Mouse (Mus musculus) cortical plate, adult 2 months (tissue): Measurements from ENCODE around the gene Mafk. TPM values are rescaled to one million over a fixed set of nuclear protein-coding genes. Genes with fewer than 3 reads are reported as not detected.

Source experiments
- H3K27ac ChIP-seq: fragments of 200-500 bp; 2 replicates; pipeline ENCODE4 v1.5.1; 2012; ENCODE audit warnings: low read length, control low read depth, inconsistent platforms; ENCODE audit not compliant: insufficient read depth
- H3K4me1 ChIP-seq: fragments of 200-500 bp; 2 replicates; pipeline ENCODE4 v1.6.1; 2011; ENCODE audit warnings: low read length; ENCODE audit not compliant: control insufficient read depth, insufficient read depth
- H3K4me3 ChIP-seq: fragments of 200-500 bp; 2 replicates; pipeline ENCODE4 v1.5.1; 2011; ENCODE audit warnings: mild to moderate bottlenecking, low read length, control low read depth; ENCODE audit not compliant: insufficient read depth
- CTCF ChIP-seq: fragments of 200-500 bp; IDR thresholded peaks from 2 replicates; pipeline ENCODE4 v1.5.1; 2011; ENCODE audit warnings: mild to moderate bottlenecking, control low read depth, low read length; ENCODE audit not compliant: insufficient read depth; ENCODE audit errors: extremely low read depth
- POLR2A ChIP-seq: fragments of 200-500 bp; IDR thresholded peaks from 2 replicates; pipeline ENCODE4 v1.6.1; 2011; ENCODE audit warnings: mild to moderate bottlenecking, low read length, control low read depth; ENCODE audit not compliant: insufficient read depth; ENCODE audit errors: extremely low read depth
- polyA plus RNA-seq: library from polyadenylated mRNA; depleted of rRNA; stranded (reverse); fragments of >200 nt; gene quantifications from 2 replicates; pipeline ENCODE4 v1.2.3, GENCODE M21; 2012

Gene Mafk
- polyA plus RNA-seq, 1 experiment, result 7.9 TPM

DNA sequence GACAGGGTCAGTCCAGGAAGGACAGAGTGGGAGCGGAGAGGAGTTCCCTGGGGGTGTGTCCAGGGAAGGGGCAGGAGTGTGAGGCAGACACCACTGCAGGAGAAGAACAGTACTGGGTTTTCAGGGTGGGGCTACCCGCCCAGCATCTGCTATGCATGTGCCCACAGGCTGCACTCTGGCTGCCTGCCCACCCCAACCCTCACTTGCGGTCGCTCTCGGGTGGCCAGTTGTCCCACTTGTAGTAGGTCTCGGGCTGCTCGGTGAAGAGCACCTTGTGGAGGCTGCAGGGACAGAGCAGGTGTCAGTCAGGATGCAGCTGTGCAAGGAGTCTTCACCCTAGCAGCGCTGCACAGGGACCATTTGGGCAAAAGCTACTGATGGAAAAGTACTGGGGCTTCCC is 23.1 kb upstream of the Mafk start:
- H3K4me1 ChIP-seq, result no peaks in the 10 kb centered on the region
- H3K27ac ChIP-seq, result no peak overlapping the region
- H3K4me3 ChIP-seq, result no peak overlapping the region
- TF ChIP-seq POLR2A (no peak), CTCF (no peak)

DNA sequence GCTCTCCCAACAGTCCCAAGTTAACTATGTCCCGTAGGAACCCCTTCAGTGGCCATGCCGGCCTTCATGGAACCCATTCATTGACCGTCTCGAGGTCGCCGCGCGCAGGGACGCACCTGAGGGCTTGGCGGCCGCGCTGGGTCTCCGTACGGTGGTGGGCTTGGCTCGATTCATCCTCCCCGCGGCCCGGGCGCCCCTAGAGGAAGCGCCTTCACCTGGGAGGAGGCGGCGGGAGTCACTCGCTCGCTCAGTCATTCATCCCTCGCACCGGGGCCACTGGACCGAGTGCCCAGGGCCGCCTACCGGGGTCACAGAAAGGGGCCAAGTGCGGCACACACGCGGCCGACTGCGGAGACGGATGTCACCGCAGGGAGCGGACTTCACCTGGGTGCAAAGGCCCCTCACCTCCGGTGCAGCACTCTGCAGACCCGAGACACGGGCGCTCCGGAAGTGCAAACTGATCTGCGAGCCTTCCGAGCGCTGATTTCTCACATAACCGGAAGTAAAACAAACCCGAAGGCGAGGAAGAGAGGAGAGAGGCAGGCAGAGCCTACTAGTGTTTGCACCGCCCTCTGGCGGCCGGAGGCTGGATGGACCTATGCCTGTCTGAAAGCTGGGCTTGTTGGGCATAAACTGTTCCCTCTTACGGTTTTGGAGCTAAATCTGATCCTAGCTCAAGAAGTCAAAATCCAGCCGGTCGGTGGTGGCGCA is 15.9 kb upstream of the Mafk start, which contains the start of gene Ints1:
TSS of gene Ints1 (minus strand) at position 459 of the 711 bp plus-strand sequence.
- Histone ChIP-seq H3K4me3 (peak within 1 kb of the TSS; percentile 62), H3K27ac (no peak within 1 kb of the TSS), H3K4me1 (no peaks in the 10 kb centered on the region)
- TF ChIP-seq CTCF (peak; percentile 89), POLR2A (peak; percentile 70)

DNA sequence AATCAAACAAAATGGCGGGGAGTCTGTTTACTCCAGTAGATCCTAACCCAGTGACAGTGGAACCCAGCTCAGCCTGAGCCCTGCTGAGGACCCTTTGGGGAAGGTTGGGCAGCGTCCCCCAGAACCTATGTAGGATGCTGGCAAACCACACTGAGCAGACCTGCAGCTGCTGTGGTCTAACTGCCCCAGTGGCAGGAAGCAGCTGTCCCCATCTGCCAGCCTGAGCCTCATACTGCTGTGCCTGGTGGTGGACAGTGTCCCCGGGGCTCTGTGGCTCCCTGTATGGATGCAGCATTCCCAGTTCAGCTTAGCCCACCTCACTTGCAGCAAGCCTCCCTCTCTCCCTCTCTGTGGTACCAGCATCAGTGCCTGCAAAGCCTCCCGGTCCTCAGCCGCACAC is 14.3 kb upstream of the Mafk start:
- Histone ChIP-seq H3K4me3 (no peak overlapping the region), H3K4me1 (no peaks in the 10 kb centered on the region), H3K27ac (no peak overlapping the region)
- TF ChIP-seq CTCF, result no peak

DNA sequence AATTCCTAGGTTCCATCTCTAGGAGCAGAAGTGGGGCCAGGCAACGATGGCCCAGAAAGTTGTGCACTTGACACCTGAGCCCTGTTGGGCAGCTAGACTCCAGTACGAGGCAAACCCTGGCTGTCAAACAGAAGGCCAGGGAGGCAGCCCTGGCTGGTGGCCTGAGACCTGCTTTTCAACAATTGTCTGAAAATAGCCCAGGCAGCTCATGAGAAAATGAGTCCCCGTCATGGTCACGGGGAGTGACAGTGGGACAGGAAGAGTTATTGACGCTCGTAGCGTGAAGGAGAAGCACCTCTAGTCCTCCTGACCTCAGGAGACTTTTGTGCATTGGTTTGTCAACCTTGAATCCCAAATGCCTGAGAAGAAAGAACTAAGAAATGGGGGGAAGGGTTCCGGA is 9.9 kb upstream of the Mafk start:
- Histone ChIP-seq H3K27ac (no peak overlapping the region), H3K4me1 (no peaks in the 10 kb centered on the region), H3K4me3 (no peak overlapping the region)
- TF ChIP-seq CTCF (no peak), POLR2A (no peak)

DNA sequence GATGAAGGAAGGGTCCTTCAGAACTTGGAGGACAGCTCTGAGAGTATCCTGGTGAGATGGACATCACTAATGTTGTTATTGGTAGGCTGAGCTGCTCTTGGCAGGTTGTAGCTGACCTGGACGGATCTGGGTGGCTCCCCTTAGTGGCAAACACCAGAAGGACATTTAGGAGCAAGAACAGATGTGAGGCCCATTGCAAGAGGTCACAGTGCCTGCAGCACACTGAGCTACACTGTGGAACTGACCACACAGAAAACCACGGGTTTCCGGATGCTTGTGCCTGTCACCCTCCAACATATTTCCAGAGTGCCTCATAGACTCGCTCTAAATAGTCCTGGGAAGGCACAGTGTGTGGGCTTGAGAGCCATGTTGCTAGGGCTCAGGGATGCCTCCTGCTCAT is 1.8 kb upstream of the Mafk start:
- TF ChIP-seq POLR2A (no peak), CTCF (no peak)
- no peak overlapping the region for H3K27ac ChIP-seq
- no peak overlapping the region for H3K4me3 ChIP-seq
- peaks cover 5% of the 10 kb centered on the region for H3K4me1 ChIP-seq

DNA sequence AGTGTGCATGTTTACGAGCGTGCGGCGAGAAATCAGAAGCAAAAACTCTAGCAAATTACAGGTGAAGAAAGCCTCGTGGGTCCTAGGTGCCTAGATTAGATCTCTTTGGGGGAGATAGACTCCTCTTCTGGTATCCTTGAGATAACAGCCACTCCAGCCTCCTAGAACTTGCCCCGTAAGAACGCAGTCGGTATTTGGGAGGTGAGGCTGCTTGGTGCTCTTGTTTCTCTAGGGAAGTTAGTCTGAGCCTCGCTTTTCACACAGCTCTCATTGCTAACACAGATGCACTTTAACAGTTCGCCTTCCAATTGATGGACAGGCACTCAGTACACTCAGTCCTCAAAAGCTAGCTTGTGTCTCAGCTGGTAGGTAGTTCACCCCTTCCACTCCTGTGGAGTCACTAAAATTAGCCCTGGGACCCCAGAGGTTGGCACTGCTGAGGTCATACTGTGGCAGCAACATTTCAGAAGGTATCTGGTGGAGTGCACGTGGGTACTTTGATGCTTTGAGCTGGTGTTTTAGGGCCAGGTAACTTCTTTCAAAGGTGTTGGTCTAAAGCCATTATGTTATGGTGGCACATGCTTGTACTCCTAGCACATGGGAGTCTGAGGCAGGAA is 954 bp downstream of the Mafk start:
- Histone ChIP-seq H3K4me1 (peaks cover 7% of the 10 kb centered on the region), H3K27ac (no peak overlapping the region), H3K4me3 (peak overlapping the region; percentile 44)
- TF ChIP-seq POLR2A (no peak), CTCF (no peak)

DNA sequence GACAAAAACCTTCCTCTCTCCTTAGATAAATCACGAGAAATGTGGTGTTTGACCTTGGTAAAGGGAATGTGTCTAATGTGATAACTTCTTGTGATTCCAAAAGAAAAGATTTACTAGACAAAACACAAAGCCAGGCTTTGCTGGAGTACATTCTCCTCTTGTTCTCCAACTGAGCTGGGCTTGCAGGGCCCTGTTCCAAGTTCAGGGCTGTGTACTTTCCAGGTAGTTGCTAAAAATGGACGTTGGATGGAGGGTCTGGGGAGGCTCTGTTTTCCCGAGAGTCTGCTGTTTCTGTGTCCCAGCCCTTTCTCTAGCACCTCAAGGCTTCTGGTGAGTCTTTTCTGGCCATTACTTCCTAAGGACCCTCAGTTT is 1.6 kb downstream of the Mafk start:
- H3K4me1 ChIP-seq, result peaks cover 13% of the 10 kb centered on the region
- TF ChIP-seq POLR2A (no peak), CTCF (no peak)
- H3K27ac ChIP-seq, result no peak overlapping the region
- no peak overlapping the region for H3K4me3 ChIP-seq

DNA sequence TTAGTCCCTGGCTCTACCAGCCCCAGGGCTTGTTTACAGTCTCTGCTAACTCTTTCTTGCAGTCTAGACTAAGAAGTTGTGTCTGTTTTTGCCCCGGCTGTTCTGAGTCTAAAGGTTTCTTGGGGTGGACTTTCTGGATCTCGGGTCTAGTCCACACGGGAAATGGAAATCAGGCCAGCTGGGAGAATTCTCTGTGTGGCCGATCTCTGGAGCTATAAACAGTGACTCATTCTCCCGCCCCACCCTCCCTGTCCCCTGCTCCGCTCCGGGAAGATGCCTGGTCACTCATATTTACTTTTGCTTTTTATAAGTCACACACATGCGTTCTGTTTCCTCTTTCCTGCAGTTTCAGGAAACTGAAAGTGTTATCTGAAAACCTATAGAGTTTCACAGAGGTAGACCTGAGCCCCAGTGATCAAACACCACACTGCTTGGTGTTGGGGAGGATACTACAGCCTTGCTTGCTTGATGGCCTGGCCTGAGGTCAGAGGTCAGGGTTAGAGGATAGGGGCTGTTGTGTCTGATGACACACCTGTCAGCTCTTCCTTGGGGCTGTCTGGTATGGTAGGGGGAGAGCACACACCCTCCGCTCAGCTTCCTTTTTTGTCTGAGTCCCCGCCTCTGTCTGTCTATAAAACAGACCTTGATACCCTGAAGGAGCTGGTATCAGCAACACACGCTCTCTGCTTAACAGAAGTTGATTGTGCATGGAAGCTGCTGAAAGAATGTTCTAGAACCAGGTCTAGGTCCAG is 2.2 kb downstream of the Mafk start:
- no peak for TF ChIP-seq POLR2A
- no peak for TF ChIP-seq CTCF
- no peak overlapping the region for H3K27ac ChIP-seq
- H3K4me3 ChIP-seq, result no peak overlapping the region
- H3K4me1 ChIP-seq, result peaks cover 14% of the 10 kb centered on the region

DNA sequence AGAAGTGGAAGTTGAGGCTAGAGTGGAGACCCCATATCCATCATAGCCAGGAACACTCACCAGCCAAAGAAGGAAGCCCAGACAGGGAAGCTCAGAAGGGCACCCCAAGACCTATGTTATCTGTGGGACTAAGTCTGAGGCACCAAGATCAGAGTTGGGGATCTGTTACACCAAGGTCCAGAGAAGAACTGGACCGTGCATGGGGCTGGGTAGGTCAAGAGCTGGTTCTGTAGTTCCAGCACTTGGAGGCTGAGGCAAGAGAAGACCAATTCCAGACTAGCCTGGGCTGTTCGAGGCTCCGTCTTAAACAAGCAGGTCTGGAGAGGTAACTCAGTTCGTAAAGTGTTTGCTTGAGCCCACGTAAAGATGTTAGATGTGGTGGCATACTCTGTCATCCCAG is 2.8 kb downstream of the Mafk start:
- Histone ChIP-seq H3K4me1 (peaks cover 14% of the 10 kb centered on the region), H3K27ac (no peak overlapping the region), H3K4me3 (no peak overlapping the region)
- TF ChIP-seq CTCF (no peak), POLR2A (no peak)

DNA sequence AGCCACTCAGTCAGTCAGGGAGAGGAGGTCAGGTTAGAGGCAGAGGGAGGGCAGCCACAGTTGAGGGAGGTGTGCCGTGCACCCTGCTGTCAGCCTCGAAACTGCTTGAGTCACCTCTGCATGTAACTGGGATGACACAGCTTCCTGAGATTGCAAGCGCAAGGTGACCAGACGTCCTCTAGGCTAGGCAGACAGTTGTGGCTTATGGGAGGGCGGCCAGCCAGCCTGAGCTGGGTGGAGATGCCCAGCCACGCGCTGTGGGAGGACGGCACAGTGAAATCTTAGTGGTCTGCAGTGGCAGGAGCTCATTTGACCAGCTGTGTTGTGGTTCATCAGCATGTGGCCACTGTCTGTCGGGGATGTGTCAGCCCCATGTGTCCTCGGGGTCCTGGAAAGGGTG is 3.6 kb downstream of the Mafk start:
- Histone ChIP-seq H3K4me1 (peaks cover 14% of the 10 kb centered on the region), H3K27ac (no peak overlapping the region)
- TF ChIP-seq CTCF, result no peak
- no peak for TF ChIP-seq POLR2A

More for the DNA sequence above, 3.6 kb downstream of the Mafk start:
- H3K4me3 ChIP-seq, result no peak overlapping the region
